Mouse (Mus musculus): ENCODE results near the gene Eva1a. TPM values are rescaled to one million over a fixed set of nuclear protein-coding genes. Genes with fewer than 3 reads are reported as not detected.

The Eva1a gene
- polyA plus RNA-seq (2014; fragmentation: Nextera tagmentation; extraction: Ambion mirVana): 2.7 and 3.7 TPM in 2 replicates

GRCm38 (mm10) chr6:82040834-82041487, at the start of gene Eva1a:
TSS of gene Eva1a (plus strand) at chr6:82041043.
- H3K4me2 ChIP-seq (ENCODE audit: low read depth, low read length, severe bottlenecking): peak within 1 kb of the TSS; percentile 94
- ATAC-seq (replicated peaks; ENCODE audit: low FRiP score) (0 out of 2 replicates have a peak, but pooled peaks have one; percentile 8), DNase-seq (ENCODE audit: low spot score) (no peak)
- peaks cover 19% of the 10 kb centered on the region for H3K27me3 ChIP-seq (ENCODE audit: control insufficient read depth, insufficient read depth, low read length)
- whole genome bisulfite sequencing: 14% methylated on average over 11 of the region's 11 CpGs
- no peaks in the 10 kb centered on the region for H3K36me3 ChIP-seq (ENCODE audit: control insufficient read depth, insufficient read depth, low read length)
- peaks cover 5% of the 10 kb centered on the region; the same call in 1 of the 2 replicates for H3K4me1 ChIP-seq (replicated peaks; ENCODE audit: control insufficient read depth, insufficient read depth, low read length)
- peak within 1 kb of the TSS; percentile 53 for H3K9ac ChIP-seq (ENCODE audit: low read length)
- H3K4me3 ChIP-seq (ENCODE audit: low read depth, low read length): peak within 1 kb of the TSS; percentile 50
- no peaks in the 10 kb centered on the region for H3K9me3 ChIP-seq (ENCODE audit: control insufficient read depth, low read length)
- no peak within 1 kb of the TSS for H3K27ac ChIP-seq (ENCODE audit: low read depth, low read length)

- 48% methylated on average over 1 of the region's 1 CpGs for WGBS
- no peaks in the 10 kb centered on the region for H3K9me3 ChIP-seq (ENCODE audit: control insufficient read depth, low read length)
- H3K36me3 ChIP-seq (ENCODE audit: control insufficient read depth, insufficient read depth, low read length): no peaks in the 10 kb centered on the region
- no peaks in the 10 kb centered on the region for H3K4me1 ChIP-seq (replicated peaks; ENCODE audit: control insufficient read depth, insufficient read depth, low read length)
- ATAC-seq (replicated peaks; ENCODE audit: low FRiP score) (no peak), DNase-seq (ENCODE audit: low spot score) (no peak)
- no peak overlapping the region for H3K4me2 ChIP-seq (ENCODE audit: low read depth, low read length, severe bottlenecking)
- no peak overlapping the region for H3K27ac ChIP-seq (ENCODE audit: low read depth, low read length)
- no peak overlapping the region for H3K9ac ChIP-seq (ENCODE audit: low read length)
- H3K4me3 ChIP-seq (ENCODE audit: low read depth, low read length): no peak overlapping the region
- H3K27me3 ChIP-seq (ENCODE audit: control insufficient read depth, insufficient read depth, low read length): no peaks in the 10 kb centered on the region
Observed at GRCm38 (mm10) chr6:82012392-82012791, 28.5 kb upstream of the Eva1a start.

- ATAC-seq (replicated peaks; ENCODE audit: low FRiP score) (no peak), DNase-seq (ENCODE audit: low spot score) (no peak)
- Histone ChIP-seq H3K27ac (ENCODE audit: low read depth, low read length) (no peak overlapping the region), H3K4me2 (ENCODE audit: low read depth, low read length, severe bottlenecking) (no peak overlapping the region), H3K4me1 (replicated peaks; ENCODE audit: control insufficient read depth, insufficient read depth, low read length) (no peaks in the 10 kb centered on the region), H3K9me3 (ENCODE audit: control insufficient read depth, low read length) (no peaks in the 10 kb centered on the region), H3K4me3 (ENCODE audit: low read depth, low read length) (no peak overlapping the region), H3K9ac (ENCODE audit: low read length) (no peak overlapping the region), H3K27me3 (ENCODE audit: control insufficient read depth, insufficient read depth, low read length) (no peaks in the 10 kb centered on the region), H3K36me3 (ENCODE audit: control insufficient read depth, insufficient read depth, low read length) (no peaks in the 10 kb centered on the region)
- 94% methylated on average over 5 of the region's 5 CpGs for WGBS
Observed at GRCm38 (mm10) chr6:82021074-82021473, 19.8 kb upstream of the Eva1a start.

- H3K9ac ChIP-seq (ENCODE audit: low read length): no peak overlapping the region
- H3K36me3 ChIP-seq (ENCODE audit: control insufficient read depth, insufficient read depth, low read length): no peaks in the 10 kb centered on the region
- no peak overlapping the region for H3K27ac ChIP-seq (ENCODE audit: low read depth, low read length)
- DNase-seq (ENCODE audit: low spot score): no peak
- no peaks in the 10 kb centered on the region for H3K27me3 ChIP-seq (ENCODE audit: control insufficient read depth, insufficient read depth, low read length)
- no peaks in the 10 kb centered on the region for H3K4me1 ChIP-seq (replicated peaks; ENCODE audit: control insufficient read depth, insufficient read depth, low read length)
- no peaks in the 10 kb centered on the region for H3K9me3 ChIP-seq (ENCODE audit: control insufficient read depth, low read length)
- no peak overlapping the region for H3K4me2 ChIP-seq (ENCODE audit: low read depth, low read length, severe bottlenecking)
- no peak for ATAC-seq (replicated peaks; ENCODE audit: low FRiP score)
- whole genome bisulfite sequencing: 85% methylated on average over 5 of the region's 5 CpGs
- H3K4me3 ChIP-seq (ENCODE audit: low read depth, low read length): no peak overlapping the region
Observed at GRCm38 (mm10) chr6:82021494-82021893, 19.3 kb upstream of the Eva1a start.

GRCm38 (mm10) chr6:82029611-82030510, 11.0 kb upstream of the Eva1a start:
- DNase-seq (ENCODE audit: low spot score) (peak; percentile 59), ATAC-seq (replicated peaks; ENCODE audit: low FRiP score) (peak; percentile 61)
- no peak overlapping the region for H3K9ac ChIP-seq (ENCODE audit: low read length)
- no peak overlapping the region for H3K4me3 ChIP-seq (ENCODE audit: low read depth, low read length)
- no peak overlapping the region for H3K27ac ChIP-seq (ENCODE audit: low read depth, low read length)
- 22% methylated on average over 19 of the region's 19 CpGs for WGBS
- H3K9me3 ChIP-seq (ENCODE audit: control insufficient read depth, low read length): no peaks in the 10 kb centered on the region
- no peak overlapping the region for H3K4me2 ChIP-seq (ENCODE audit: low read depth, low read length, severe bottlenecking)
- H3K36me3 ChIP-seq (ENCODE audit: control insufficient read depth, insufficient read depth, low read length): no peaks in the 10 kb centered on the region
- H3K4me1 ChIP-seq (replicated peaks; ENCODE audit: control insufficient read depth, insufficient read depth, low read length): no peaks in the 10 kb centered on the region
- no peaks in the 10 kb centered on the region for H3K27me3 ChIP-seq (ENCODE audit: control insufficient read depth, insufficient read depth, low read length)

- no peaks in the 10 kb centered on the region for H3K9me3 ChIP-seq (ENCODE audit: control insufficient read depth, low read length)
- DNase-seq (ENCODE audit: low spot score) (no peak), ATAC-seq (replicated peaks; ENCODE audit: low FRiP score) (no peak)
- H3K4me2 ChIP-seq (ENCODE audit: low read depth, low read length, severe bottlenecking): no peak overlapping the region
- no peak overlapping the region for H3K27ac ChIP-seq (ENCODE audit: low read depth, low read length)
- H3K27me3 ChIP-seq (ENCODE audit: control insufficient read depth, insufficient read depth, low read length): no peaks in the 10 kb centered on the region
- H3K4me3 ChIP-seq (ENCODE audit: low read depth, low read length): no peak overlapping the region
- no peak overlapping the region for H3K9ac ChIP-seq (ENCODE audit: low read length)
- H3K36me3 ChIP-seq (ENCODE audit: control insufficient read depth, insufficient read depth, low read length): no peaks in the 10 kb centered on the region
- no peaks in the 10 kb centered on the region for H3K4me1 ChIP-seq (replicated peaks; ENCODE audit: control insufficient read depth, insufficient read depth, low read length)
- 66% methylated on average over 8 of the region's 8 CpGs for WGBS
Observed at GRCm38 (mm10) chr6:82030511-82030884, 10.3 kb upstream of the Eva1a start.

GRCm38 (mm10) chr6:82037211-82037610, 3.6 kb upstream of the Eva1a start:
- H3K9ac ChIP-seq (ENCODE audit: low read length): no peak overlapping the region
- WGBS: 74% methylated on average over 7 of the region's 7 CpGs
- H3K4me1 ChIP-seq (replicated peaks; ENCODE audit: control insufficient read depth, insufficient read depth, low read length): no peaks in the 10 kb centered on the region
- no peak overlapping the region for H3K4me2 ChIP-seq (ENCODE audit: low read depth, low read length, severe bottlenecking)
- DNase-seq (ENCODE audit: low spot score): no peak
- H3K27ac ChIP-seq (ENCODE audit: low read depth, low read length): no peak overlapping the region
- no peak overlapping the region for H3K4me3 ChIP-seq (ENCODE audit: low read depth, low read length)
- peaks cover 11% of the 10 kb centered on the region for H3K27me3 ChIP-seq (ENCODE audit: control insufficient read depth, insufficient read depth, low read length)
- H3K9me3 ChIP-seq (ENCODE audit: control insufficient read depth, low read length): no peaks in the 10 kb centered on the region
- H3K36me3 ChIP-seq (ENCODE audit: control insufficient read depth, insufficient read depth, low read length): no peaks in the 10 kb centered on the region
- ATAC-seq (replicated peaks; ENCODE audit: low FRiP score): no peak

- H3K9ac ChIP-seq (ENCODE audit: low read length): no peak overlapping the region
- no peak overlapping the region for H3K27ac ChIP-seq (ENCODE audit: low read depth, low read length)
- peaks cover 18% of the 10 kb centered on the region for H3K27me3 ChIP-seq (ENCODE audit: control insufficient read depth, insufficient read depth, low read length)
- H3K4me3 ChIP-seq (ENCODE audit: low read depth, low read length): no peak overlapping the region
- ATAC-seq (replicated peaks; ENCODE audit: low FRiP score) (no peak), DNase-seq (ENCODE audit: low spot score) (no peak)
- peaks cover 5% of the 10 kb centered on the region; the same call in 1 of the 2 replicates for H3K4me1 ChIP-seq (replicated peaks; ENCODE audit: control insufficient read depth, insufficient read depth, low read length)
- no peaks in the 10 kb centered on the region for H3K9me3 ChIP-seq (ENCODE audit: control insufficient read depth, low read length)
- WGBS: 72% methylated on average over 6 of the region's 6 CpGs
- H3K4me2 ChIP-seq (ENCODE audit: low read depth, low read length, severe bottlenecking): no peak overlapping the region
- H3K36me3 ChIP-seq (ENCODE audit: control insufficient read depth, insufficient read depth, low read length): no peaks in the 10 kb centered on the region
Observed at GRCm38 (mm10) chr6:82039193-82039592, 1.6 kb upstream of the Eva1a start.
